ENCODE assay signal across 27 mouse cellular contexts in the genomic region with DNA sequence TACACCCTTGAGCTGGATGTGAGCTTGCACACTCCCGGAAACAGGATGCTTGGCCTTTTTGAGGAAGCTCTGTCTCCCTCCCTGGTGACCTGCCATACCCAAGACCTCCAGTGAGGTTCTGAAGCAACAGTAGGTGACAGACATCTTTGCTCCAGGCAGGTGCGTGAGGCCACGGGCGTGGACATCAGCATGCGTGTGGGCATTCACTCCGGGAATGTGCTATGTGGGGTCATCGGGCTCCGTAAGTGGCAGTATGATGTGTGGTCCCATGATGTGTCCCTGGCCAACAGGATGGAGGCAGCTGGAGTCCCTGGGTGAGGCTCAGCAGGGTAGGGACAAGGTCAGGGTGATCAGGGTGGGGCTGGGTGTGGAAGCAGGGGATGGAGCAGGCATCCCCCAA. TPM values are rescaled to one million over a fixed set of nuclear protein-coding genes. Genes with fewer than 3 reads are reported as not detected.
DNase-seq lines count a peak whose midpoint lies in the region; ATAC-seq and TF ChIP-seq lines count a peak whose summit lies in the region.
"Had no signal": no experiment of that assay in that cellular context is flagged by ENCODE, and none has a peak within 500 bp of the region (broad histone marks: within the 10 kb centered on the region; RNA-seq: fewer than 3 reads in every experiment).

No protein-coding gene starts in this region.

- no peak for ATAC-seq in forebrain, embryonic 11.5 days (replicated peaks; ENCODE audit: low FRiP score)
- ATAC-seq: activated CD4-positive, CD25-positive, alpha-beta regulatory T cell, adult 4 months; forebrain, embryonic 15.5 days; intestine, embryonic 15.5 days had no signal

- H3K36me3 ChIP-seq in forebrain, embryonic 11.5 days (ENCODE audit: control insufficient read depth, insufficient read depth, low read length) = no peaks in the 10 kb centered on the region
- H3K36me3 ChIP-seq in forebrain, embryonic 10.5 days (replicated peaks) = no peaks in the 10 kb centered on the region
- H3K36me3 ChIP-seq in MEL (ENCODE audit: control insufficient read depth in 1 of 2, insufficient read depth in 2 of 2, low read length in 2 of 2) = peaks cover 0 to 7% of the 10 kb centered on the region in 2 experiments; a peak in 2 of 4 replicates
- H3K36me3 ChIP-seq in myocyte (ENCODE audit: control insufficient read depth, insufficient read depth) = peaks cover 35% of the 10 kb centered on the region
- H3K36me3 ChIP-seq: embryonic facial prominence, embryonic 10.5 days; embryonic facial prominence, embryonic 13.5 days; forebrain, embryonic 12.5 days; forebrain, embryonic 15.5 days; hindbrain, embryonic 10.5 days; hindbrain, embryonic 13.5 days; intestine, embryonic 15.5 days had no signal

- intact Hi-C loops in heart, postnatal 14 days (cut with DNase I) = no loop called here

- no peaks in the 10 kb centered on the region for H3K4me1 ChIP-seq in forebrain, embryonic 11.5 days (replicated peaks; ENCODE audit: control insufficient read depth, insufficient read depth, low read length)
- peaks cover 13% of the 10 kb centered on the region for H3K4me1 ChIP-seq in forebrain, embryonic 10.5 days
- H3K4me1 ChIP-seq in MEL (ENCODE audit: control insufficient read depth in 1 of 2, insufficient read depth in 2 of 2, low read length in 2 of 2) = no peaks in the 10 kb centered on the region

- no peak overlapping the region for H3K27ac ChIP-seq in forebrain, embryonic 11.5 days (ENCODE audit: low read depth, low read length)
- no peak overlapping the region for H3K27ac ChIP-seq in forebrain, embryonic 10.5 days
- H3K27ac ChIP-seq in MEL (ENCODE audit: control insufficient read depth, low read depth, low read length) = no peak overlapping the region
- H3K27ac ChIP-seq: embryonic facial prominence, embryonic 10.5 days; forebrain, embryonic 12.5 days; forebrain, embryonic 15.5 days; hindbrain, embryonic 10.5 days; intestine, embryonic 15.5 days had no signal

- TF ChIP-seq CTCF in MEL (IDR thresholded peaks at IDR 0.05 in 2 of 3, conservative IDR thresholded peaks at IDR 0.05 in 1 of 3; ENCODE audit: control insufficient read depth in 1 of 3, insufficient read depth in 1 of 3, low read depth in 2 of 3, low read length in 3 of 3, poor library complexity in 1 of 3, severe bottlenecking in 1 of 3) = no peak

- peak; percentile 39 for DNase-seq in forebrain, embryonic 11.5 days (ENCODE audit: low spot score)
- DNase-seq in forebrain, embryonic 10.5 days (ENCODE audit: extremely low spot score, low spot score) = no peak
- peak; percentile 93 for DNase-seq in heart, adult 11 months
- DNase-seq in heart, postnatal 14 days = no peak
- DNase-seq in MEL (ENCODE audit: low read depth, low spot score) = no peak
- no peak for DNase-seq in embryo, embryonic 10.5 days (ENCODE audit: low spot score)
- DNase-seq: adrenal gland, adult 8-10 months; B cell, adult 2 months; cerebellum, adult 11 months; cerebellum, adult 2 months; cerebellum, adult 9-11 months; cerebellum, postnatal 25 days; embryo, embryonic 11 days; gastrocnemius, postnatal 36 days; kidney, adult 11 months had no signal

- H3K79me2 ChIP-seq in MEL (ENCODE audit: control insufficient read depth, insufficient read depth, low read length, poor library complexity) (no peaks in the 10 kb centered on the region), myocyte (ENCODE audit: control insufficient read depth, insufficient read depth) (no peaks in the 10 kb centered on the region)

- no peaks in the 10 kb centered on the region for H3K27me3 ChIP-seq in forebrain, embryonic 11.5 days (ENCODE audit: control insufficient read depth, insufficient read depth, low read length)
- no peaks in the 10 kb centered on the region for H3K27me3 ChIP-seq in forebrain, embryonic 10.5 days (ENCODE audit: poor library complexity, severe bottlenecking)
- H3K27me3 ChIP-seq in MEL (ENCODE audit: control insufficient read depth in 1 of 2, insufficient read depth in 2 of 2, low read length in 2 of 2) = no peaks in the 10 kb centered on the region
- H3K27me3 ChIP-seq in myocyte (ENCODE audit: control insufficient read depth, insufficient read depth, insufficient read length) = no peaks in the 10 kb centered on the region
- H3K27me3 ChIP-seq: CH12.LX; embryonic facial prominence, embryonic 13.5 days; forebrain, embryonic 12.5 days; forebrain, embryonic 15.5 days; hindbrain, embryonic 13.5 days; intestine, embryonic 15.5 days had no signal

- H3K9me3 ChIP-seq in forebrain, embryonic 11.5 days (ENCODE audit: control insufficient read depth, low read length) = no peaks in the 10 kb centered on the region
- no peaks in the 10 kb centered on the region for H3K9me3 ChIP-seq in forebrain, embryonic 10.5 days
- no peaks in the 10 kb centered on the region for H3K9me3 ChIP-seq in MEL (replicated peaks; ENCODE audit: insufficient read depth, low read length)
- H3K9me3 ChIP-seq: embryonic facial prominence, embryonic 10.5 days; embryonic facial prominence, embryonic 13.5 days; forebrain, embryonic 12.5 days; forebrain, embryonic 15.5 days; G1E; hindbrain, embryonic 10.5 days; hindbrain, embryonic 13.5 days; intestine, embryonic 15.5 days had no signal

- no peak overlapping the region for H3K9ac ChIP-seq in forebrain, embryonic 11.5 days (ENCODE audit: low read length)
- no peak overlapping the region for H3K9ac ChIP-seq in MEL (ENCODE audit: control insufficient read depth, low read depth, low read length, poor library complexity, severe bottlenecking)
- H3K9ac ChIP-seq: embryonic facial prominence, embryonic 13.5 days; forebrain, embryonic 12.5 days; forebrain, embryonic 15.5 days; hindbrain, embryonic 13.5 days; intestine, embryonic 15.5 days had no signal

- H3K4me2 ChIP-seq in forebrain, embryonic 11.5 days (ENCODE audit: low read depth, low read length, severe bottlenecking) = no peak overlapping the region
- H3K4me2 ChIP-seq in myocyte (ENCODE audit: low read depth) = peak overlapping the region; percentile 16
- H3K4me2 ChIP-seq: embryonic facial prominence, embryonic 13.5 days; forebrain, embryonic 12.5 days; forebrain, embryonic 15.5 days; heart, embryonic 11.5 days; hindbrain, embryonic 13.5 days; intestine, embryonic 15.5 days had no signal

- no peak for TF ChIP-seq EP300 in MEL (IDR thresholded peaks at IDR 0.05; ENCODE audit: low read depth in 1 of 2, low read length in 2 of 2)

- no peak overlapping the region for H3ac ChIP-seq in myocyte (ENCODE audit: control insufficient read depth, insufficient read length)

- 97% methylated on average over 8 of the region's 8 CpGs for WGBS in forebrain, embryonic 11.5 days
- 97% methylated on average over 8 of the region's 8 CpGs for WGBS in forebrain, embryonic 10.5 days

- TF ChIP-seq POLR2A in MEL (IDR thresholded peaks at IDR 0.05; ENCODE audit: control insufficient read depth in 1 of 2, insufficient read depth in 1 of 2, low read depth in 1 of 2, low read length in 2 of 2, poor library complexity in 1 of 2) (no peak), myocyte (IDR thresholded peaks at IDR 0.05; ENCODE audit: insufficient read length, low read depth) (no peak)

- no peak overlapping the region for H3K4me3 ChIP-seq in forebrain, embryonic 11.5 days (ENCODE audit: low read depth, low read length)
- H3K4me3 ChIP-seq in forebrain, embryonic 10.5 days = no peak overlapping the region
- no peak overlapping the region for H3K4me3 ChIP-seq in MEL (ENCODE audit: control insufficient read depth in 1 of 2, insufficient read depth in 1 of 2, low read depth in 2 of 2, low read length in 2 of 2)
- H3K4me3 ChIP-seq in myocyte = no peak overlapping the region
- H3K4me3 ChIP-seq: embryonic facial prominence, embryonic 10.5 days; embryonic facial prominence, embryonic 13.5 days; forebrain, embryonic 12.5 days; forebrain, embryonic 15.5 days; hindbrain, embryonic 10.5 days; hindbrain, embryonic 13.5 days; intestine, embryonic 15.5 days had no signal

- no peak for TF ChIP-seq RAD21 in MEL (IDR thresholded peaks at IDR 0.05; ENCODE audit: low read depth, low read length)

TF ChIP-seq in MEL, 35 proteins besides CTCF, POLR2A, EP300 and RAD21:
- TF ChIP-seq POLR2AphosphoS2 (IDR thresholded peaks at IDR 0.05; ENCODE audit: low read length) = 0 out of 2 replicates have a peak, but pooled peaks have one; percentile 23
- no peak for TF ChIP-seq HCFC1 (IDR thresholded peaks at IDR 0.05; ENCODE audit: low read depth, low read length)
TF ChIP-seq in MEL: peak in this region for 1.

TF ChIP-seq in myocyte, 11 proteins besides CTCF, POLR2A, EP300 and RAD21:
- TF ChIP-seq USF1 (IDR thresholded peaks at IDR 0.05; ENCODE audit: low read depth) (no peak), CEBPB (IDR thresholded peaks at IDR 0.05; ENCODE audit: insufficient read depth, poor library complexity, severe bottlenecking) (no peak), MYOD1 (IDR thresholded peaks at IDR 0.05; ENCODE audit: control insufficient read depth in 1 of 3, insufficient read length in 2 of 3, low read depth in 2 of 3) (peak in 2 of 3 experiments; percentile 30 to 88), TCF12 (IDR thresholded peaks at IDR 0.05; ENCODE audit: insufficient read depth, poor library complexity, severe bottlenecking) (no peak), MYOG (IDR thresholded peaks at IDR 0.05; ENCODE audit: control insufficient read depth in 1 of 3, insufficient read depth in 1 of 3, insufficient read length in 2 of 3, low read depth in 2 of 3) (peak in 2 of 3 experiments; percentile 42 to 62), SRF (IDR thresholded peaks at IDR 0.05; ENCODE audit: control insufficient read depth, insufficient read length, low read depth) (no peak), REST (IDR thresholded peaks at IDR 0.05; ENCODE audit: insufficient read depth, insufficient read length) (no peak), E2F4 (IDR thresholded peaks at IDR 0.05; ENCODE audit: insufficient read depth) (no peak), TCF3 (IDR thresholded peaks at IDR 0.05; ENCODE audit: insufficient read length, low read depth) (no peak)

RNA-seq across cellular contexts. Expression of gene Adcy7, which starts 43.1 kb away (rescaled TPM):
- 3.0 and 3.4 TPM in 2 replicates for polyA plus RNA-seq in forebrain, embryonic 11.5 days (2014; fragmentation: Nextera tagmentation; extraction: Ambion mirVana)
- 3.1 and 4.0 TPM in 2 replicates for polyA plus RNA-seq in forebrain, embryonic 10.5 days (2016; fragmentation: Nextera tagmentation; extraction: Ambion mirVana)
- total RNA-seq in heart, postnatal 14 days (2021) = 1 to 10 TPM; 7.5 to 9.8 TPM
- total RNA-seq in MEL (2012; rRNA removed) = 62.9 and 89.9 TPM in 2 replicates
- polyA plus RNA-seq in MEL (2012; ENCODE audit: insufficient read depth in 1 of 2, insufficient read length in 2 of 2, low read depth in 1 of 2, low replicate concordance in 2 of 2, missing spikeins in 1 of 2) = 10 to 100 TPM in 1 of 2 experiments, not detected in 1; 83.7 TPM
- 72.3 TPM for polyA plus RNA-seq in myocyte (2012; fragmentation: generic; extraction: Trizol)

RNA-seq across cellular contexts. Expression of gene Brd7, which starts 46.7 kb away (rescaled TPM):
- 81.9 and 99.8 TPM in 2 replicates for polyA plus RNA-seq in forebrain, embryonic 11.5 days (2014; fragmentation: Nextera tagmentation; extraction: Ambion mirVana)
- 78.7 and 87.8 TPM in 2 replicates for polyA plus RNA-seq in forebrain, embryonic 10.5 days (2016; fragmentation: Nextera tagmentation; extraction: Ambion mirVana)
- total RNA-seq in heart, postnatal 14 days (2021) = 10 to 100 TPM; 70.1 to 70.2 TPM
- total RNA-seq in MEL (2012; rRNA removed) = 67.7 and 89.0 TPM in 2 replicates
- polyA plus RNA-seq in MEL (2012; ENCODE audit: insufficient read depth in 1 of 2, insufficient read length in 2 of 2, low read depth in 1 of 2, low replicate concordance in 2 of 2, missing spikeins in 1 of 2) = 100 to 1,000 TPM in 1 of 2 experiments, 10 to 100 TPM in 1; 40.0 to 192 TPM
- 52.7 TPM for polyA plus RNA-seq in myocyte (2012; fragmentation: generic; extraction: Trizol)

Comparison
In these comparisons a context has a peak if more than half of its experiments do, and no peak if none do; other contexts are left out.
1. DNase-seq: peak in forebrain, embryonic 11.5 days (single experiment) and heart, adult 11 months (single experiment); none in forebrain, embryonic 10.5 days (single experiment), heart, postnatal 14 days (0 of 2), MEL (single experiment) and embryo, embryonic 10.5 days (single experiment).